Mouse (Mus musculus) embryonic facial prominence, embryonic 14.5 days (tissue): ENCODE data around the gene Gm4491. TPM values are rescaled to one million over a fixed set of nuclear protein-coding genes. Genes with fewer than 3 reads are reported as not detected.

Experiments
- ATAC-seq: fragments of 200-750 bp; cut with Nextera tagmentation; 2 replicates; pipeline ENCODE4 v1.8.0; 2017; ENCODE audit warnings: low read depth, moderate number of reproducible peaks, moderate TSS enrichment
- DNase-seq: peaks from one replicate; pipeline ENCODE4 v3.0.0-alpha.2; 2015; ENCODE audit warnings: low spot score
- H3K27ac ChIP-seq: fragments of 300-500 bp; sonication (generic); replicated peaks from 2 replicates; pipeline ENCODE4 v1.5.1; 2014; ENCODE audit warnings: low read depth, mild to moderate bottlenecking, low read length, moderate library complexity
- H3K27me3 ChIP-seq: fragments of 300-500 bp; sonication (generic); replicated peaks from 2 replicates; pipeline ENCODE4 v1.6.1; 2014; ENCODE audit warnings: low read length; ENCODE audit not compliant: control insufficient read depth, insufficient read depth
- H3K36me3 ChIP-seq: fragments of 300-500 bp; sonication (generic); 2 replicates; pipeline ENCODE4 v1.6.1; 2014; ENCODE audit warnings: low read length, mixed read lengths; ENCODE audit not compliant: control insufficient read depth, insufficient read depth
- H3K4me1 ChIP-seq: fragments of 300-500 bp; sonication (generic); 2 replicates; pipeline ENCODE4 v1.6.1; 2014; ENCODE audit warnings: antibody characterized with exemption, low read length; ENCODE audit not compliant: control insufficient read depth, insufficient read depth
- H3K4me2 ChIP-seq: fragments of 300-500 bp; sonication (generic); 2 replicates; pipeline ENCODE4 v1.6.1; 2014; ENCODE audit warnings: low read depth, mild to moderate bottlenecking, low read length, moderate library complexity, mixed read lengths
- H3K4me3 ChIP-seq: fragments of 300-500 bp; sonication (generic); 2 replicates; pipeline ENCODE4 v1.5.1; 2014; ENCODE audit warnings: low read depth, mild to moderate bottlenecking, low read length
- H3K9ac ChIP-seq: fragments of 300-500 bp; sonication (generic); 2 replicates; pipeline ENCODE4 v1.6.1; 2014; ENCODE audit warnings: low read depth, mild to moderate bottlenecking, low read length, moderate library complexity, mixed read lengths
- H3K9me3 ChIP-seq: fragments of 300-500 bp; sonication (generic); 2 replicates; pipeline ENCODE4 v1.6.1; 2016; ENCODE audit warnings: low read length; ENCODE audit not compliant: control insufficient read depth
- WGBS: fragments of 180-500 bp; shearing (Covaris S2); extraction: QIAGEN DNeasy Blood & Tissue Kit; methylation state at CpG from one replicate; pipeline ENCODE4 v1.1.7; 2014; 5-methylcytosine and 5-hydroxymethylcytosine counted together
- polyA plus RNA-seq: library from polyadenylated mRNA; unstranded; fragments of >200 nt; fragmentation: Nextera tagmentation; extraction: Ambion mirVana; gene quantifications from 2 replicates; pipeline ENCODE4 v1.2.1, GENCODE M21; 2014

Gene Gm4491
- polyA plus RNA-seq, 1 experiment from 2014 or later: not detected

DNA sequence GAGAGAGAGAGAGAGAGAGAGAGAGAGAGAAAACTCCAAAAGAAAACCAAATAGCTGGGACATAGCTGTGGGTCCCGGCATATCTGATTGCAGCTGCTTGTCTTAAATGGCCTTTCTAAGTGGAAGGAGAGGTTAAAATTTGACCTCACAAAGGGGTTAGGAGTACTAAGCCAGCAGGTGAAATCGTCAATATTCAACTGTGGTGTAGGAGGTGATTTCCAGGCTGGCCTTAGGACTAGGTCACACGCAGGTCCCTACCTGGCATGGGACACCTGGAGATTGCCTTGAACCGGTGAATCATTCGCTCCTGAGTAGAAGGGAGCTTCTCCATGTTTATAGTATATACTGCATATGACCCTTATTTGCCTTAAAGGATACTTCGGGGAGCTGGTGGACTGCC is 12.6 kb downstream of the Gm4491 start:
- no peak for ATAC-seq
- Histone ChIP-seq H3K36me3 (no peaks in the 10 kb centered on the region), H3K4me3 (peak overlapping the region; percentile 66), H3K4me1 (peaks cover 3% of the 10 kb centered on the region; the same call in 1 of the 2 replicates), H3K4me2 (peak overlapping the region; percentile 100), H3K27ac (no peak overlapping the region), H3K9ac (no peak overlapping the region), H3K9me3 (no peaks in the 10 kb centered on the region), H3K27me3 (peaks cover 69% of the 10 kb centered on the region)
- no peak for DNase-seq
- WGBS: 51% methylated on average over 6 of the region's 6 CpGs

- Histone ChIP-seq H3K4me1 (peaks cover 3% of the 10 kb centered on the region; the same call in 1 of the 2 replicates), H3K36me3 (no peaks in the 10 kb centered on the region), H3K27me3 (peaks cover 54% of the 10 kb centered on the region), H3K4me3 (no peak overlapping the region; the same call in 1 of the 2 replicates), H3K9ac (no peak overlapping the region), H3K9me3 (no peaks in the 10 kb centered on the region), H3K4me2 (peak overlapping the region; percentile 4; the same call in 1 of the 2 replicates), H3K27ac (no peak overlapping the region)
- ATAC-seq (no peak), DNase-seq (no peak)
- WGBS: 84% methylated on average over 7 of the region's 7 CpGs
Measured at GRCm38 (mm10) chr14:57101623-57102022, 14.1 kb downstream of the Gm4491 start.

- no peak for DNase-seq
- H3K9ac ChIP-seq: no peak overlapping the region
- no peaks in the 10 kb centered on the region for H3K9me3 ChIP-seq
- no peak for ATAC-seq
- H3K27ac ChIP-seq: no peak overlapping the region
- no peak overlapping the region for H3K4me2 ChIP-seq
- no peak overlapping the region for H3K4me3 ChIP-seq
- no peaks in the 10 kb centered on the region for H3K36me3 ChIP-seq
- peaks cover 3% of the 10 kb centered on the region; the same call in 1 of the 2 replicates for H3K4me1 ChIP-seq
- WGBS: 68% methylated on average over 4 of the region's 4 CpGs
- H3K27me3 ChIP-seq: 0 out of 2 replicates have a peak, but pooled peaks cover 2% of the 10 kb centered on the region
Measured at GRCm38 (mm10) chr14:57095855-57096254, 19.8 kb downstream of the Gm4491 start.

- Histone ChIP-seq H3K4me3 (no peak overlapping the region), H3K27ac (no peak overlapping the region), H3K27me3 (no peaks in the 10 kb centered on the region), H3K4me1 (no peaks in the 10 kb centered on the region), H3K36me3 (no peaks in the 10 kb centered on the region), H3K4me2 (no peak overlapping the region), H3K9me3 (no peaks in the 10 kb centered on the region), H3K9ac (no peak overlapping the region)
- 11% methylated on average over 8 of the region's 8 CpGs for WGBS
- DNase-seq (peak; percentile 54), ATAC-seq (no peak)
Measured at GRCm38 (mm10) chr14:57093029-57093428, 22.7 kb downstream of the Gm4491 start.

- Histone ChIP-seq H3K27ac (no peak overlapping the region), H3K9ac (no peak overlapping the region), H3K4me3 (no peak overlapping the region), H3K9me3 (no peaks in the 10 kb centered on the region), H3K36me3 (no peaks in the 10 kb centered on the region), H3K4me1 (no peaks in the 10 kb centered on the region), H3K4me2 (no peak overlapping the region), H3K27me3 (no peaks in the 10 kb centered on the region)
- 67% methylated on average over 2 of the region's 2 CpGs for WGBS
- DNase-seq (no peak), ATAC-seq (no peak)
Measured at GRCm38 (mm10) chr14:57090001-57090400, 25.7 kb downstream of the Gm4491 start.

GRCm38 (mm10) chr14:57089107-57089506 is 26.6 kb downstream of the Gm4491 start:
- ATAC-seq (no peak), DNase-seq (no peak)
- 89% methylated on average over 7 of the region's 7 CpGs for WGBS
- no peaks in the 10 kb centered on the region for H3K27me3 ChIP-seq
- no peaks in the 10 kb centered on the region for H3K9me3 ChIP-seq
- H3K36me3 ChIP-seq: no peaks in the 10 kb centered on the region
- H3K4me1 ChIP-seq: 0 out of 2 replicates have a peak, but pooled peaks cover 2% of the 10 kb centered on the region
- H3K4me2 ChIP-seq: no peak overlapping the region
- H3K4me3 ChIP-seq: no peak overlapping the region
- H3K27ac ChIP-seq: no peak overlapping the region
- H3K9ac ChIP-seq: no peak overlapping the region

GRCm38 (mm10) chr14:57084180-57084668 is 31.5 kb downstream of the Gm4491 start:
- no peak overlapping the region for H3K9ac ChIP-seq
- H3K9me3 ChIP-seq: no peaks in the 10 kb centered on the region
- ATAC-seq (peak; percentile 37; the same call in 1 of the 2 replicates), DNase-seq (peak; percentile 68)
- no peak overlapping the region for H3K4me3 ChIP-seq
- 0 out of 2 replicates have a peak, but pooled peaks cover 6% of the 10 kb centered on the region for H3K4me1 ChIP-seq
- no peak overlapping the region for H3K27ac ChIP-seq
- H3K27me3 ChIP-seq: no peaks in the 10 kb centered on the region
- no peaks in the 10 kb centered on the region for H3K36me3 ChIP-seq
- no peak overlapping the region for H3K4me2 ChIP-seq
- 25% methylated on average over 11 of the region's 11 CpGs for whole genome bisulfite sequencing

DNA sequence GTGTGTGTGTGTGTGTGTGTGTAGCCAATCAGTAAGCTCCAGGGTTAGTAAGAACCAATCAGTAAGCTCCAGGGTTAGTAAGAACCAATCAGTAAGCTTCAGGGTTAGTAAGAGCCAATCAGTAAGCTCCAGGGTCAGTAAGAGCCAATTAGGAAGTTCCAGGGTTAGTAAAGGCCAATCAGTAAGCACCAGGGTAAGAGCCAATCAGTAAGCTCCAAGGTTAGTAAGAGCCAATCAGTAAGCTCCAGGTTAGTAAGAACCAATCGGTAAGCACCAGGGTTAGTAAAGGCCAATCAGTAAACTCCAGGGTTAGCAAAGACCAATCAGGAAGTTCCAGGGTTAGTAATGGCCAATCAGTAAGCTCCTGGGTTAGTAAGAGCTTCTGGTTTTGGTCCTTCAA is 32.8 kb downstream of the Gm4491 start:
- Histone ChIP-seq H3K27ac (no peak overlapping the region), H3K9me3 (no peaks in the 10 kb centered on the region), H3K4me2 (no peak overlapping the region), H3K27me3 (no peaks in the 10 kb centered on the region), H3K4me1 (0 out of 2 replicates have a peak, but pooled peaks cover 6% of the 10 kb centered on the region), H3K36me3 (no peaks in the 10 kb centered on the region), H3K9ac (no peak overlapping the region), H3K4me3 (no peak overlapping the region)
- DNase-seq (no peak), ATAC-seq (no peak)
- WGBS: 91% methylated on average over 1 of the region's 1 CpGs

DNA sequence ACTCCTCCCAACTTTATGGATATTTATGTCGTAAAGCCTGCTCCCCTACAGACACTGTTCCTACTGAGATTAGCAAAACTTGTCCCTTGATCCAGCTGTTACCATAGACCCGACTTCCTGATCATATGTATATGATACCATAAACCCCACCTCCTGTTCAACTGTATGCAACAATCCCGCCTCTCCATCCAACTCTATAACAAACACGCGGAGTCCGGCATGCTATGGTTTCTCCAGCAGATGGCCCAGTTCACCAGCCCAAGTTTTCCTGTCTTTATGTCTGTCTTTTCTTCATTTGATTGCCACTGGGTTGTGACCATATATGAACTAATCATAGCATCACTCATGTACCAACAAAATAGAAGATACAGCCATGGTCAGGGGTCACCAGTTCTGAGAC is 40.1 kb downstream of the Gm4491 start:
- 81% methylated on average over 6 of the region's 6 CpGs for WGBS
- DNase-seq: no peak
- Histone ChIP-seq H3K4me2 (no peak overlapping the region), H3K27ac (no peak overlapping the region), H3K4me3 (no peak overlapping the region), H3K4me1 (no peaks in the 10 kb centered on the region), H3K9me3 (no peaks in the 10 kb centered on the region), H3K27me3 (no peaks in the 10 kb centered on the region), H3K36me3 (no peaks in the 10 kb centered on the region), H3K9ac (no peak overlapping the region)
- no peak for ATAC-seq
